Mouse (Mus musculus) kidney, postnatal 14 days (tissue): ENCODE measurements around the gene Cyb561d2.
"Not testable (repeated sequence)": the region's sequence is repeated elsewhere in the genome, so short reads cannot be mapped to it uniquely, and the experiment has no call there.

Experiments used
- DNase-seq: peaks from one replicate; pipeline ENCODE4 v3.0.0; 2022; ENCODE audit warnings: mixed read lengths

Gene Cyb561d2

GRCm38 (mm10) chr9:107541474-107542351 lies at the start of gene Cyb561d2, which contains the start of gene Nprl2:
TSS of gene Cyb561d2 (minus strand) at chr9:107542193.
TSS of gene Nprl2 (plus strand) at chr9:107542226.
- peak; percentile 96 for DNase-seq

- no peak for DNase-seq
These were observed 48.7 kb upstream of the Cyb561d2 start for GRCm38 (mm10) chr9:107590773-107591060.

- peak; percentile 59 for DNase-seq
These were observed 48.2 kb upstream of the Cyb561d2 start for GRCm38 (mm10) chr9:107590058-107590772.

GRCm38 (mm10) chr9:107587833-107588639 lies 46.0 kb upstream of the Cyb561d2 start:
- DNase-seq, result no peak

- DNase-seq, result peak; percentile 99
These were observed 45.2 kb upstream of the Cyb561d2 start, which contains the start of gene Ifrd2 for GRCm38 (mm10) chr9:107586974-107587832. TSS of gene Ifrd2 (plus strand) at chr9:107587642.

- no peak for DNase-seq
These were observed 44.5 kb upstream of the Cyb561d2 start for GRCm38 (mm10) chr9:107586504-107586903.

GRCm38 (mm10) chr9:107583174-107583573 lies 41.2 kb upstream of the Cyb561d2 start:
- no peak for DNase-seq

GRCm38 (mm10) chr9:107582509-107583062 lies 40.6 kb upstream of the Cyb561d2 start:
- no peak for DNase-seq

- DNase-seq, result no peak
These were observed 39.6 kb upstream of the Cyb561d2 start for GRCm38 (mm10) chr9:107581584-107581983.

GRCm38 (mm10) chr9:107580501-107581317 lies 38.7 kb upstream of the Cyb561d2 start, which contains the start of gene Hyal3:
TSS of gene Hyal3 (plus strand) at chr9:107580818.
- peak; percentile 95 for DNase-seq

- no peak for DNase-seq
These were observed 37.3 kb upstream of the Cyb561d2 start for GRCm38 (mm10) chr9:107579023-107579900.

- DNase-seq, result no peak
These were observed 36.6 kb upstream of the Cyb561d2 start, which contains the start of gene Naa80 for GRCm38 (mm10) chr9:107578587-107578986. TSS of gene Naa80 (plus strand) at chr9:107578887.

- DNase-seq, result no peak
These were observed 35.9 kb upstream of the Cyb561d2 start for GRCm38 (mm10) chr9:107577871-107578270.

GRCm38 (mm10) chr9:107576357-107577107 lies 34.5 kb upstream of the Cyb561d2 start, which contains the start of gene Hyal1:
TSS of gene Hyal1 (plus strand) at chr9:107576927.
- DNase-seq, result peak; percentile 90

GRCm38 (mm10) chr9:107575579-107576356 lies 33.8 kb upstream of the Cyb561d2 start:
- no peak for DNase-seq

GRCm38 (mm10) chr9:107573774-107574173 lies 31.8 kb upstream of the Cyb561d2 start:
- not testable (repeated sequence) for DNase-seq

- DNase-seq, result no peak
These were observed 30.3 kb upstream of the Cyb561d2 start for GRCm38 (mm10) chr9:107572327-107572662.
